Mouse (Mus musculus): ENCODE results near the gene Ugt1a6a. TPM values are rescaled to one million over a fixed set of nuclear protein-coding genes. Genes with fewer than 3 reads are reported as not detected.

Ugt1a6a gene
- polyA plus RNA-seq, 1 experiment from 2014 or later, result 2.6 TPM

DNA sequence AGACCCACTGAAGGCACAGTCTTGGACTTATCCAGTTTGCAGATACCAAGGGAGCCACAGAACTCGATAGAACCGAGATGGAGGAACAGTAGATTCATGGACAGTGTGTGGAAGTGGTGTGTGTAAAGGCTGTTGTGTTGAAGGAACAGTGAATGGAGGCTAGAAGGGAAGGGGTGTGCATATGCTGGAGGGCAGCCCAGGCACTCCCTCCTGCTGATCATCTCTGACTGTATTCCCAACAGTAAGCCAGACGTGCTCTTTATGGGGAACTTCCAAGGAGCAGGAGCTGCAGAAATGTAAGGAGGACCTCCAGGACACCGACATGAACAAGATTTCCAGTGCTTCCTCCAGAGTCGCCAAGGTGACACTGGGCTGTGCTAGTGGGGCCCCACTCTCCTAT lies 115.4 kb downstream of the Ugt1a6a start:
- Histone ChIP-seq H3K4me2 (no peak overlapping the region), H3K4me3 (no peak overlapping the region), H3K9ac (no peak overlapping the region), H3K4me1 (replicated peaks) (no peaks in the 10 kb centered on the region), H3K36me3 (no peaks in the 10 kb centered on the region), H3K27me3 (no peaks in the 10 kb centered on the region), H3K9me3 (peaks cover 97% of the 10 kb centered on the region), H3K27ac (replicated peaks) (no peak overlapping the region)
- WGBS, result 81% methylated on average over 5 of the region's 5 CpGs
- no peak for ATAC-seq (ENCODE audit: low read depth)

DNA sequence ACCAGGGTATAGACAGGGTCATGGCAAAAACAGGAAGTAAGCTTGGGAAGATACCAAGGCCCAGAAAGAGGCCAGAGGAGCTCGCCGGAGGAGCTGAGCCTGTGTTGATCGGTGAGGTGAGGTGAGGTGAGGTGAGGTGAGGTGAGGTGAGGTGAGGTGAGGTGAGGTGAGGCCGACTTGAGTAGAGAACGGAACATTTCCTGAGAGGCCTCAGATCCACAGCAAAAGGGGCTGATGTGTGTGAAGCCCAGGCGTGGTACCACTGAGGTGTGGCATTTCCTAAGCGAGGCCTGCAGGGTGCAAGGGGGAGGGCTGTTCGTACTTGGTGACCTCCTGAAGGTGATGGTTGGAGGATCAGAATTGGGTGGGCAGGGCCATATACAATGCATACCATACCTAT lies 118.5 kb downstream of the Ugt1a6a start:
- H3K4me2 ChIP-seq, result no peak overlapping the region
- no peaks in the 10 kb centered on the region for H3K27me3 ChIP-seq
- H3K4me1 ChIP-seq (replicated peaks), result no peaks in the 10 kb centered on the region
- H3K4me3 ChIP-seq, result no peak overlapping the region
- ATAC-seq (ENCODE audit: low read depth), result no peak
- no peaks in the 10 kb centered on the region for H3K36me3 ChIP-seq
- WGBS, result 75% methylated on average over 8 of the region's 8 CpGs
- H3K9me3 ChIP-seq, result peaks cover 97% of the 10 kb centered on the region
- H3K9ac ChIP-seq, result no peak overlapping the region
- H3K27ac ChIP-seq (replicated peaks), result no peak overlapping the region

- no peak for ATAC-seq (ENCODE audit: low read depth)
- Histone ChIP-seq H3K27me3 (no peaks in the 10 kb centered on the region), H3K27ac (replicated peaks) (no peak overlapping the region), H3K9me3 (peaks cover 97% of the 10 kb centered on the region), H3K9ac (no peak overlapping the region), H3K4me3 (no peak overlapping the region), H3K4me2 (no peak overlapping the region), H3K4me1 (replicated peaks) (no peaks in the 10 kb centered on the region), H3K36me3 (no peaks in the 10 kb centered on the region)
- 76% methylated on average over 6 of the region's 6 CpGs for WGBS
Observed at GRCm38 (mm10) chr1:88253540-88253939, 118.9 kb downstream of the Ugt1a6a start.

DNA sequence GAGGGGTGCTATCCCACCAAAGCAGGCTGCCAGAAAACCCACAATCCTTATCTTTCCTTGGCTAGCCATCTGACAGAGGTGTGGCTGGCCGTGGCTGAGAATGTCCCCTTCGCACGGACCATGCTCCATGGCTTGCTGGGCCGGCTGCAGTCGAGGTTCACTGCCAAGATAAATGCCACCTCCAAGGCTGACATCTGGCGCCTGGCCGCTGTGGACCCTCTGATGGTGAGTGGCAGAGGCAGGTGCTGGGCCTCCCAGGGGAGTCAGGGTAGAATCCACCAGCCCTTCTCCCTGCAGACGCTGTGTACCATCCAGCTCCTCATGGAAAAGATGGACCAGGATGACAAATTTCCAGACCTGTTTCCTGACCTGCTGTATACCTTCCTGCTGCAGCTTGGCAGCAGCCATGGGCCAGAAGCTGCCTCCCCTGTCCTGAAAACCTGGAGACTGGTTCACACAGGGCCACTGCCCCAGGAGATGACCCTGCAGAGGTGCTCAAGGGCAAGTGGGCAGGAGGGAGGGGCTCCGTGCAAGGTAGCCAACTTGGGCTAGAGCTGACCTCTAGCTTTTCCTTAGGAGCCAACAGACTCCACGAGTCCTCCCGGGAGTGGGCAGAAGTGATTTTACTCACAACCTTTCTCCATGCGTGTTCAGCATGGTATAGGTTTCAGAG lies 120.3 kb downstream of the Ugt1a6a start:
- H3K9me3 ChIP-seq, result peaks cover 83% of the 10 kb centered on the region
- no peak for ATAC-seq (ENCODE audit: low read depth)
- no peak overlapping the region for H3K27ac ChIP-seq (replicated peaks)
- no peak overlapping the region for H3K4me3 ChIP-seq
- H3K36me3 ChIP-seq, result peaks cover 9% of the 10 kb centered on the region
- 0 out of 2 replicates have a peak, but pooled peaks cover 9% of the 10 kb centered on the region for H3K4me1 ChIP-seq (replicated peaks)
- 88% methylated on average over 12 of the region's 12 CpGs for WGBS
- no peak overlapping the region for H3K4me2 ChIP-seq
- H3K9ac ChIP-seq, result no peak overlapping the region
- no peaks in the 10 kb centered on the region for H3K27me3 ChIP-seq

- Histone ChIP-seq H3K36me3 (peaks cover 14% of the 10 kb centered on the region), H3K27ac (replicated peaks) (no peak overlapping the region), H3K27me3 (no peaks in the 10 kb centered on the region), H3K4me3 (no peak overlapping the region), H3K4me1 (replicated peaks) (peaks cover 12% of the 10 kb centered on the region; the same call in 1 of the 2 replicates), H3K4me2 (no peak overlapping the region), H3K9ac (no peak overlapping the region), H3K9me3 (peaks cover 78% of the 10 kb centered on the region)
- no peak for ATAC-seq (ENCODE audit: low read depth)
- 61% methylated on average over 2 of the region's 2 CpGs for WGBS
Observed at GRCm38 (mm10) chr1:88255466-88255857, 120.9 kb downstream of the Ugt1a6a start.

- WGBS, result 81% methylated on average over 13 of the region's 13 CpGs
- ATAC-seq (ENCODE audit: low read depth), result no peak
- H3K4me3 ChIP-seq, result no peak overlapping the region
- no peak overlapping the region for H3K27ac ChIP-seq (replicated peaks)
- H3K4me1 ChIP-seq (replicated peaks), result peaks cover 12% of the 10 kb centered on the region; the same call in 1 of the 2 replicates
- H3K9me3 ChIP-seq, result peaks cover 71% of the 10 kb centered on the region
- H3K4me2 ChIP-seq, result no peak overlapping the region
- H3K36me3 ChIP-seq, result peaks cover 21% of the 10 kb centered on the region
- H3K27me3 ChIP-seq, result no peaks in the 10 kb centered on the region
- no peak overlapping the region for H3K9ac ChIP-seq
Observed at GRCm38 (mm10) chr1:88255989-88256754, 121.6 kb downstream of the Ugt1a6a start.

DNA sequence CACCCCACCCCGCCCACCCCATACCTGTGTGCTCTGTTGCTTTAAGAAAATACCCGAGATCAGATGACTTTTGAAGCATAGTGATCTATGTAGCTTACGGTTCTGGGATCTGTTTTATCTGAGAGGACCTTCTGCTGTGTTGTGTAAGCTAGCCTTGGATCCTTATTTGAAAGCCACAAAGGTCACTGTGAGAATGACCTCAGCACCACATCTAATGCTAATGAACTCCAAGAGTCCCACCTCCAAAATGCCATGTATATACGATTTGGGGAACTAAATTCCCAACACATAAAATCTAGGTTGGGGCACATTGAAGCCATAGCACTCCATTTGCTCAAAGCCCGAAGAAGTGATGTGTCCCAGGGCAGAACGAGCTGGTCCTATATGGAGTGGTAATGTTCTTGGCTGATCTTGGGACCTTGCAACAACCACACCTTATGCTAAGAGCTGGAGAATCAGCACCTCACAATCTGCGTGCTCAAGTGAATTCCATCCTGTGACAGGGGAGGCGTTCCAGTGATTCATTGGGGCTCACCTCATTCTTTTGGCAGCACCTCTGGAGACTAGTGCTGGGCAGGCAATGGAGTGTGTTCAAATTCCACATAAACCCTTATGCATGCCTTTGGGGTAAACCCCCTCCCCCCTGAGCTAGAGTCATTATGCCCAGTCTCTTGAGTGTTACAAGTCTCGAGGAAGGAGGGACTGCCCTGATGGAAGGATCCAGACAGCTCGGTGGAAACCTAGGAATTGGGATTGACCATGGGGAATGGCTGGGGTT lies 122.5 kb downstream of the Ugt1a6a start:
- H3K4me3 ChIP-seq, result no peak overlapping the region
- peaks cover 17% of the 10 kb centered on the region; the same call in 1 of the 2 replicates for H3K4me1 ChIP-seq (replicated peaks)
- no peak overlapping the region for H3K4me2 ChIP-seq
- H3K9me3 ChIP-seq, result peaks cover 64% of the 10 kb centered on the region
- H3K27me3 ChIP-seq, result no peaks in the 10 kb centered on the region
- 80% methylated on average over 10 of the region's 10 CpGs for WGBS
- H3K27ac ChIP-seq (replicated peaks), result no peak overlapping the region
- no peak overlapping the region for H3K9ac ChIP-seq
- H3K36me3 ChIP-seq, result peaks cover 30% of the 10 kb centered on the region
- no peak for ATAC-seq (ENCODE audit: low read depth)

- Histone ChIP-seq H3K27me3 (no peaks in the 10 kb centered on the region), H3K27ac (replicated peaks) (no peak overlapping the region), H3K9ac (no peak overlapping the region), H3K4me2 (no peak overlapping the region), H3K9me3 (peaks cover 58% of the 10 kb centered on the region), H3K36me3 (peaks cover 36% of the 10 kb centered on the region), H3K4me1 (replicated peaks) (peaks cover 23% of the 10 kb centered on the region), H3K4me3 (no peak overlapping the region)
- ATAC-seq (ENCODE audit: low read depth), result no peak
- WGBS, result 79% methylated on average over 6 of the region's 6 CpGs
Observed at GRCm38 (mm10) chr1:88257681-88258080, 123.1 kb downstream of the Ugt1a6a start.

GRCm38 (mm10) chr1:88258361-88258760 lies 123.8 kb downstream of the Ugt1a6a start:
- H3K36me3 ChIP-seq, result peaks cover 43% of the 10 kb centered on the region
- H3K4me1 ChIP-seq (replicated peaks), result peaks cover 25% of the 10 kb centered on the region
- no peak overlapping the region for H3K4me2 ChIP-seq
- 64% methylated on average over 6 of the region's 6 CpGs for WGBS
- no peak overlapping the region for H3K27ac ChIP-seq (replicated peaks)
- no peak for ATAC-seq (ENCODE audit: low read depth)
- H3K9me3 ChIP-seq, result peaks cover 51% of the 10 kb centered on the region
- no peak overlapping the region for H3K9ac ChIP-seq
- H3K4me3 ChIP-seq, result no peak overlapping the region
- H3K27me3 ChIP-seq, result no peaks in the 10 kb centered on the region

DNA sequence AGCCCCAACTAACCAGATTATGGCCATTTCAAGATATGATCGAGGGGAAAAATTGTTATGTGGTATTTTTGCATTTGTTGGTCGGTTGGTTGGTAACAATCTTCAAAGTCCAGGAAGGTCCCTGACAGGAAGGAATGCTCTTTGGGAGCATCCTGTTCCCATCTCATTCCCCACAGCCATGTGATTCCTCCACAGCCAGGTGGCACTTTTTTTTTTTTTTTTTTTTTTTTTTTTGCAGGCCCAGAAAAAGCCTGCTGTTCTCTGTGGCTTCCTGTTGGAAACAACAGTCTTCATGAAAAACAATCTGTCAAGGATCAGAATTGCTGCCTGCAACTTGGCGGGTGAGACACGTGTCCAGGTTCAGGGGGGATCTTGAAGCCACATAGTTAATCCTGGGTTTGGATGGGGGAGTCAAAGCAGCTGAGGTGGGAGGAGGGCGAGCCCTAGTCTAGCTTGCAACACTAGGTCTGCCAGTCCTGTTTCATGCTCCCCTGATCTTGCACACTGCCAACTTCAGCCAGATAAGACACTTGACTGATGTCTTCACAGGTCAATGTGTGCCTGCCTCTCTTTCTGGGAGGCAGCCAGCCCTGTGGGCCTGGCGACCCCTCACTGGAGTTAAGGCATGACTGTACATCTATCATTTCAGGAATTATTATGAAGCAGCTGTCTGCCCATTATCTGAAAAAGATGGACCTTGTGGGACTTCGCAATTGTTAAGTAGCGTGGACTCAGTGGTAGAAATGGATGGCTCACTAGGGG lies 124.5 kb downstream of the Ugt1a6a start:
- H3K36me3 ChIP-seq, result peaks cover 50% of the 10 kb centered on the region
- H3K4me3 ChIP-seq, result no peak overlapping the region
- ATAC-seq (ENCODE audit: low read depth), result peak; percentile 1; the same call in 1 of the 2 replicates
- H3K9me3 ChIP-seq, result peaks cover 46% of the 10 kb centered on the region
- H3K27me3 ChIP-seq, result no peaks in the 10 kb centered on the region
- no peak overlapping the region for H3K4me2 ChIP-seq
- peaks cover 25% of the 10 kb centered on the region for H3K4me1 ChIP-seq (replicated peaks)
- no peak overlapping the region for H3K9ac ChIP-seq
- no peak overlapping the region for H3K27ac ChIP-seq (replicated peaks)
- 73% methylated on average over 8 of the region's 8 CpGs for WGBS

DNA sequence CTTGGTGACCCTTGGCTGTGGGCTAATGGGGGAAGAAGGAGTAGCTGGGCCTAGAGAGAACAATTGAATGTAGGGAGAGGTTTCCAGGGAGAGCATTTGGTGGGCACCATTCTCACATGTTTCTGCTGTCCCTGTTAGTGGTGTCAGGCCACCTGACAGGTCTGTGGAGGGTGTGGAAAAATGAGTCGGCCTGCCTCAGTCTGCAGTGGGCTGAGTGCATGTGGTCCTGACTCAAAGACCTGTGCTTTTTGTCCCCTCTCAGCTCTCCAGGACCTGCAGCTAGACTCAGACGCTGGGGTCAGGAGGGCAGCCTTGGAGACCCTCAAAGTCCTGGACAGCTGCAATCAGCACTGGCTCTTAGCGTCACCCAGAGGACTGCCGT lies 125.0 kb downstream of the Ugt1a6a start:
- peak; percentile 2; the same call in 1 of the 2 replicates for ATAC-seq (ENCODE audit: low read depth)
- H3K4me3 ChIP-seq, result no peak overlapping the region
- 78% methylated on average over 4 of the region's 4 CpGs for WGBS
- peaks cover 56% of the 10 kb centered on the region for H3K36me3 ChIP-seq
- H3K27ac ChIP-seq (replicated peaks), result no peak overlapping the region
- no peak overlapping the region for H3K4me2 ChIP-seq
- no peak overlapping the region for H3K9ac ChIP-seq
- peaks cover 40% of the 10 kb centered on the region for H3K9me3 ChIP-seq
- no peaks in the 10 kb centered on the region for H3K27me3 ChIP-seq
- H3K4me1 ChIP-seq (replicated peaks), result peaks cover 25% of the 10 kb centered on the region

Measured in neural tube, embryonic 13.5 days (tissue).